Comparison of ENCODE assay signal across 19 mouse cellular contexts in genomic region chr12:109462594-109462993, GRCm38 (mm10). TPM values are rescaled to one million over a fixed set of nuclear protein-coding genes. Genes with fewer than 3 reads are reported as not detected.
DNase-seq lines count a peak whose midpoint lies in the region; ATAC-seq lines count a peak whose summit lies in the region.
"Had no signal": no experiment of that assay in that cellular context is flagged by ENCODE, and none has a peak within 500 bp of the region (broad histone marks: within the 10 kb centered on the region; RNA-seq: fewer than 3 reads in every experiment).

No protein-coding gene starts in this region.

- H3K4me2 ChIP-seq in embryonic facial prominence, embryonic 14.5 days (ENCODE audit: low read depth, low read length) = no peak overlapping the region
- H3K4me2 ChIP-seq in neural tube, embryonic 11.5 days (ENCODE audit: low read depth) = no peak overlapping the region
- no peak overlapping the region for H3K4me2 ChIP-seq in forebrain, embryonic 12.5 days
- H3K4me2 ChIP-seq: embryonic facial prominence, embryonic 13.5 days had no signal

- H3K4me1 ChIP-seq in embryonic facial prominence, embryonic 14.5 days (ENCODE audit: control insufficient read depth, insufficient read depth, low read length) = peaks cover 24% of the 10 kb centered on the region
- H3K4me1 ChIP-seq in embryonic facial prominence, embryonic 10.5 days = peaks cover 42% of the 10 kb centered on the region
- peaks cover 19% of the 10 kb centered on the region for H3K4me1 ChIP-seq in neural tube, embryonic 11.5 days (ENCODE audit: control insufficient read depth, insufficient read depth, low read length)
- peaks cover 27% of the 10 kb centered on the region for H3K4me1 ChIP-seq in forebrain, embryonic 12.5 days

- H3K4me3 ChIP-seq in embryonic facial prominence, embryonic 14.5 days (ENCODE audit: low read depth, low read length) = no peak overlapping the region
- H3K4me3 ChIP-seq in embryonic facial prominence, embryonic 10.5 days = no peak overlapping the region
- H3K4me3 ChIP-seq in neural tube, embryonic 11.5 days (ENCODE audit: low read depth, low read length) = no peak overlapping the region
- no peak overlapping the region for H3K4me3 ChIP-seq in forebrain, embryonic 12.5 days (replicated peaks)
- H3K4me3 ChIP-seq: embryonic facial prominence, embryonic 13.5 days had no signal

- no peaks in the 10 kb centered on the region for H3K9me3 ChIP-seq in embryonic facial prominence, embryonic 14.5 days (ENCODE audit: control insufficient read depth, low read length)
- no peaks in the 10 kb centered on the region for H3K9me3 ChIP-seq in embryonic facial prominence, embryonic 10.5 days
- H3K9me3 ChIP-seq in neural tube, embryonic 11.5 days (ENCODE audit: control insufficient read depth, low read length) = no peaks in the 10 kb centered on the region
- no peaks in the 10 kb centered on the region for H3K9me3 ChIP-seq in forebrain, embryonic 12.5 days
- H3K9me3 ChIP-seq: embryonic facial prominence, embryonic 13.5 days had no signal

- DNase-seq in embryonic facial prominence, embryonic 14.5 days (ENCODE audit: low spot score) = no peak
- DNase-seq in embryonic facial prominence, embryonic 10.5 days (ENCODE audit: low spot score) = no peak
- DNase-seq in neural tube, embryonic 11.5 days (ENCODE audit: low spot score) = peak; percentile 4
- DNase-seq in neural tube, embryonic 10.5 days (ENCODE audit: extremely low spot score, low spot score) = no peak
- peak; percentile 54 for DNase-seq in NIH3T3 (ENCODE audit: low read depth)
- DNase-seq: adrenal gland, adult 2 months; adrenal gland, postnatal 10 days; adrenal gland, postnatal 36 days; cerebellum, adult 11-12 months; cerebellum, adult 2 months; cerebellum, adult 9-10 months; cerebellum, postnatal 25 days had no signal

- no peak overlapping the region for H3K9ac ChIP-seq in embryonic facial prominence, embryonic 14.5 days (ENCODE audit: low read depth, low read length)
- H3K9ac ChIP-seq in neural tube, embryonic 11.5 days (ENCODE audit: low read length) = no peak overlapping the region
- H3K9ac ChIP-seq in forebrain, embryonic 12.5 days = no peak overlapping the region
- H3K9ac ChIP-seq: embryonic facial prominence, embryonic 13.5 days had no signal

- WGBS in embryonic facial prominence, embryonic 14.5 days = 64% methylated on average over 10 of the region's 10 CpGs
- 75% methylated on average over 10 of the region's 10 CpGs for WGBS in embryonic facial prominence, embryonic 10.5 days
- WGBS in neural tube, embryonic 11.5 days = 71% methylated on average over 10 of the region's 10 CpGs
- WGBS in forebrain, embryonic 12.5 days = 75% methylated on average over 10 of the region's 10 CpGs

- ATAC-seq in embryonic facial prominence, embryonic 14.5 days (ENCODE audit: low read depth) = 0 out of 2 replicates have a peak, but pooled peaks have one; percentile 13
- no peak for ATAC-seq in neural tube, embryonic 11.5 days (ENCODE audit: insufficient read depth, low FRiP score, low TSS enrichment)
- no peak for ATAC-seq in forebrain, embryonic 12.5 days (ENCODE audit: low FRiP score)
- ATAC-seq: activated CD4-positive, CD25-positive, alpha-beta regulatory T cell, adult 4 months; forebrain, embryonic 14.5 days; forebrain, embryonic 16.5 days; Patski had no signal

- H3K36me3 ChIP-seq in embryonic facial prominence, embryonic 14.5 days (ENCODE audit: control insufficient read depth, insufficient read depth, low read length) = peaks cover 9% of the 10 kb centered on the region; the same call in 1 of the 2 replicates
- peaks cover 19% of the 10 kb centered on the region for H3K36me3 ChIP-seq in embryonic facial prominence, embryonic 10.5 days (replicated peaks)
- no peaks in the 10 kb centered on the region for H3K36me3 ChIP-seq in neural tube, embryonic 11.5 days (ENCODE audit: control insufficient read depth, insufficient read depth, low read length)
- no peaks in the 10 kb centered on the region; the same call in 1 of the 2 replicates for H3K36me3 ChIP-seq in forebrain, embryonic 12.5 days (replicated peaks)
- H3K36me3 ChIP-seq: embryonic facial prominence, embryonic 13.5 days had no signal

- H3K27me3 ChIP-seq in embryonic facial prominence, embryonic 14.5 days (replicated peaks; ENCODE audit: control insufficient read depth, insufficient read depth, low read length) = peaks cover 23% of the 10 kb centered on the region
- H3K27me3 ChIP-seq in embryonic facial prominence, embryonic 10.5 days (replicated peaks; ENCODE audit: low read depth, poor library complexity, severe bottlenecking) = peaks cover 73% of the 10 kb centered on the region
- H3K27me3 ChIP-seq in neural tube, embryonic 11.5 days (ENCODE audit: control insufficient read depth, insufficient read depth, low read length) = peaks cover 20% of the 10 kb centered on the region
- H3K27me3 ChIP-seq in forebrain, embryonic 12.5 days = peaks cover 60% of the 10 kb centered on the region

- no peak overlapping the region for H3K27ac ChIP-seq in embryonic facial prominence, embryonic 14.5 days (replicated peaks; ENCODE audit: low read depth, low read length)
- no peak overlapping the region for H3K27ac ChIP-seq in embryonic facial prominence, embryonic 10.5 days (replicated peaks)
- no peak overlapping the region for H3K27ac ChIP-seq in neural tube, embryonic 11.5 days (ENCODE audit: low read depth, low read length)
- no peak overlapping the region for H3K27ac ChIP-seq in forebrain, embryonic 12.5 days
- H3K27ac ChIP-seq: embryonic facial prominence, embryonic 13.5 days had no signal

RNA-seq across cellular contexts. Expression of gene Dlk1, which starts 10.0 kb away (rescaled TPM):
- 918 and 968 TPM in 2 replicates for polyA plus RNA-seq in embryonic facial prominence, embryonic 14.5 days (2014; fragmentation: Nextera tagmentation; extraction: Ambion mirVana)
- 287 and 291 TPM in 2 replicates for polyA plus RNA-seq in embryonic facial prominence, embryonic 10.5 days (2016; fragmentation: Nextera tagmentation; extraction: Ambion mirVana)
- 112 and 120 TPM in 2 replicates for polyA plus RNA-seq in neural tube, embryonic 11.5 days (2014; fragmentation: Nextera tagmentation; extraction: Ambion mirVana)
- 143 and 148 TPM in 2 replicates for polyA plus RNA-seq in forebrain, embryonic 12.5 days (2016; fragmentation: Nextera tagmentation; extraction: Ambion mirVana)
- polyA plus RNA-seq: activated CD4-positive, CD25-positive, alpha-beta regulatory T cell, adult 4 months; C2C12; Patski had no signal

Comparison
In these comparisons a context has a peak if more than half of its experiments do, and no peak if none do; other contexts are left out.
1. DNase-seq: peak in neural tube, embryonic 11.5 days (single experiment) and NIH3T3 (single experiment); none in embryonic facial prominence, embryonic 14.5 days (single experiment), embryonic facial prominence, embryonic 10.5 days (single experiment) and neural tube, embryonic 10.5 days (single experiment).